Mouse (Mus musculus): ENCODE results near the gene Fstl4. TPM values are rescaled to one million over a fixed set of nuclear protein-coding genes. Genes with fewer than 3 reads are reported as not detected.
"Not testable (repeated sequence)": the region's sequence is repeated elsewhere in the genome, so short reads cannot be mapped to it uniquely, and the experiment has no call there.

The Fstl4 gene
- total RNA-seq, 1 experiment, result 0.09 TPM

DNA sequence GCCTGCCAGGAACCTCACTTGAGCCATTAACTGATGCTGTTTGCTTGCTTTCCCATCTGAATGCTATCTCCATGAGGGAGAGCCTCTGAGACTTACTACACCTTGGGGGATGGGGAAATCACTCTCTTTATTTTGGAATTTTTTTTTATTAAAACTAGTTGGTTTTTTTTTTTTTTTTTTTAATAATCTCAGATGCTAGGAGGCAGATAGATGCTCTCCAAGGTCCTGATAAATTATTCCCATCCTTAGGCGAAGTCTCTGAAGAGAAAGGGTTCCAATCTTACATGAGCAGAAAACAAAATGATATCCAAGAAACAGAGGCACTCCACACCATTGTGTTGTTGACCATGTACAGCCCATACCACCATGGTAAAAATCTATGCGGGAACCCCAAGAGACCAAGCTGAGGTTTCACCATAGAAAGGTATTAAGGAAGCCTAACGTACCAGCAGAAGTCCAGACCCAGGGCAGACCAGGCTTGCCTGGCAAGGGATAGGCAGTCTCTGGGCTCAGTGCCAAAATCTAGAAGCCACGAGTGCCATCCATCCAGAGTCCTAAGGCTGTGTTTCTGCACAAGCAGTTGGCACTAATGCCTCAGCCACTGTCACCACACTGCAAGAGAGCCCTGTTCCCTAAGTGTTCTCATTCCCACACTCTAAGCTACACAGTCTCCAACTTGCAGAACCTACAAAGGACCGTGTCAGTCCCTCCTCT lies 423.1 kb downstream of the Fstl4 start:
- no peak overlapping the region for H3K4me3 ChIP-seq (ENCODE audit: insufficient read depth in 1 of 2, low read depth in 1 of 2, low read length in 2 of 2, poor library complexity in 1 of 2, severe bottlenecking in 1 of 2)
- no peaks in the 10 kb centered on the region for H3K4me1 ChIP-seq (ENCODE audit: control insufficient read depth in 2 of 2, insufficient read depth in 2 of 2, low read length in 2 of 2, poor library complexity in 1 of 2)
- no peaks in the 10 kb centered on the region for H3K36me3 ChIP-seq (ENCODE audit: control insufficient read depth, insufficient read depth, low read length, poor library complexity, severe bottlenecking)
- no peak overlapping the region for H3K9ac ChIP-seq (ENCODE audit: insufficient read depth, low read depth, low read length, poor library complexity, severe bottlenecking)
- H3K27ac ChIP-seq (ENCODE audit: insufficient read depth, low read depth, low read length, poor library complexity, severe bottlenecking), result no peak overlapping the region
- no peak for DNase-seq (ENCODE audit: low read depth, low spot score)
- no peaks in the 10 kb centered on the region for H3K9me3 ChIP-seq (ENCODE audit: control insufficient read depth, insufficient read depth, low read depth, low read length)
- in situ Hi-C loops (cut with MboI; ENCODE audit: low sequenced_read_pairs in 2 of 2, unreplicated experiment in 2 of 2), result no loop called here
- TF ChIP-seq CHD2 (IDR thresholded peaks at IDR 0.05; ENCODE audit: low read depth, low read length), result no peak
- TF ChIP-seq HCFC1 (IDR thresholded peaks at IDR 0.05; ENCODE audit: borderline replicate concordance, insufficient read depth, low read length), result no peak
- TF ChIP-seq MAFK (IDR thresholded peaks at IDR 0.05; ENCODE audit: insufficient read depth, low read depth, low read length), result no peak
- no peak for TF ChIP-seq ZC3H11A (IDR thresholded peaks at IDR 0.05; ENCODE audit: borderline replicate concordance, low read depth, low read length)
- peak; percentile 90 for TF ChIP-seq ZNF384 (IDR thresholded peaks at IDR 0.05; ENCODE audit: low read depth, low read length)

DNA sequence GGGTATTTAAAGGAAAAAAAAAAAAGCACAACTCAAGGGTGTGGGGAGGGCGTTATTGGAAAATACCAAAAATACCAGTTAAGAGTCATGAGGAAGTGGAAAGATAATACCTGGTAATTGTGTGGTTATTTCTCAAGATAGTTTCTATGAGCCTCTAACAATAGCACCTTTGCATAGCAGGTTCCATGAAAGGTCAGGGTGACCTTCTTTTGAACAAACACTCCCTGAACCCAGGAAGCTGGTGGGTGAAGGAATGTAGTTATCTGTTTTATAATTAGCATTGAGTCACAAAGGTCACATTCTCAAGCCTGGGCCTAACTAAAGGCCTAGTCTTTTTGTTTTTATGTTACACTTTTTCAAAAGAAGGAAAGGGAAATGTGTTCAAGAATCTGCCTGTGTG lies 432.1 kb downstream of the Fstl4 start:
- H3K36me3 ChIP-seq (ENCODE audit: control insufficient read depth, insufficient read depth, low read length, poor library complexity, severe bottlenecking); in situ Hi-C loops (cut with MboI; ENCODE audit: low sequenced_read_pairs in 2 of 2, unreplicated experiment in 2 of 2); DNase-seq (ENCODE audit: low read depth, low spot score); H3K9ac ChIP-seq (ENCODE audit: insufficient read depth, low read depth, low read length, poor library complexity, severe bottlenecking); H3K4me3 ChIP-seq (ENCODE audit: insufficient read depth in 1 of 2, low read depth in 1 of 2, low read length in 2 of 2, poor library complexity in 1 of 2, severe bottlenecking in 1 of 2); H3K27ac ChIP-seq (ENCODE audit: insufficient read depth, low read depth, low read length, poor library complexity, severe bottlenecking); H3K9me3 ChIP-seq (ENCODE audit: control insufficient read depth, insufficient read depth, low read depth, low read length); H3K4me1 ChIP-seq (ENCODE audit: control insufficient read depth in 2 of 2, insufficient read depth in 2 of 2, low read length in 2 of 2, poor library complexity in 1 of 2): not testable (repeated sequence)

DNA sequence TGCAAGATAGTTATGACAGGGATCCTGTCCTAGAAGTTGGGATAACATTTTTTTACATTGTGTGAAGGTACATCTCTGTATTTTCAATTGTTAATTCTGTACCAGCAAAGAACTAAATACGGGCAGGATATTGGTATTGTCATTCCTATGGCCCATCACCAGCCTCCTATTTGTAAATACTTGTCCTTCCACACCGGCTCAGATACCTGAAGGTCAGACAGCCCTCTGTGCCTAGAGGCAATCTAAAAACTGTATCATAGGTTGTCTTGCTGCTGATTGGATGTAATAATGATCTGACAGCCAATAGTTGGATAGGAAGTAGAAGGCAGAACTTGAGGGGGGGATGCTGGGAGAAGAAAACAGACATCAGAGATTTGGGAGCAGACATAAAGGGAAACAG lies 432.7 kb downstream of the Fstl4 start:
- Histone ChIP-seq H3K27ac (ENCODE audit: insufficient read depth, low read depth, low read length, poor library complexity, severe bottlenecking) (no peak overlapping the region), H3K4me1 (ENCODE audit: control insufficient read depth in 2 of 2, insufficient read depth in 2 of 2, low read length in 2 of 2, poor library complexity in 1 of 2) (no peaks in the 10 kb centered on the region), H3K4me3 (ENCODE audit: insufficient read depth in 1 of 2, low read depth in 1 of 2, low read length in 2 of 2, poor library complexity in 1 of 2, severe bottlenecking in 1 of 2) (no peak overlapping the region), H3K9me3 (ENCODE audit: control insufficient read depth, insufficient read depth, low read depth, low read length) (peaks cover 3% of the 10 kb centered on the region; the same call in 1 of the 2 replicates), H3K9ac (ENCODE audit: insufficient read depth, low read depth, low read length, poor library complexity, severe bottlenecking) (no peak overlapping the region), H3K36me3 (ENCODE audit: control insufficient read depth, insufficient read depth, low read length, poor library complexity, severe bottlenecking) (no peaks in the 10 kb centered on the region)
- in situ Hi-C loops (cut with MboI; ENCODE audit: low sequenced_read_pairs in 2 of 2, unreplicated experiment in 2 of 2), result no loop called here
- DNase-seq (ENCODE audit: low read depth, low spot score), result no peak
- TF ChIP-seq CHD2 (IDR thresholded peaks at IDR 0.05; ENCODE audit: low read depth, low read length) (no peak), HCFC1 (IDR thresholded peaks at IDR 0.05; ENCODE audit: borderline replicate concordance, insufficient read depth, low read length) (no peak), ZC3H11A (IDR thresholded peaks at IDR 0.05; ENCODE audit: borderline replicate concordance, low read depth, low read length) (no peak), ZNF384 (IDR thresholded peaks at IDR 0.05; ENCODE audit: low read depth, low read length) (no peak), MAFK (IDR thresholded peaks at IDR 0.05; ENCODE audit: insufficient read depth, low read depth, low read length) (no peak)

- in situ Hi-C loops (cut with MboI; ENCODE audit: low sequenced_read_pairs in 2 of 2, unreplicated experiment in 2 of 2), result no loop called here
- H3K27ac ChIP-seq (ENCODE audit: insufficient read depth, low read depth, low read length, poor library complexity, severe bottlenecking), result peak overlapping the region; percentile 85
- peak; percentile 54; the same call in 1 of the 2 replicates for TF ChIP-seq CHD2 (IDR thresholded peaks at IDR 0.05; ENCODE audit: low read depth, low read length)
- TF ChIP-seq MAFK (IDR thresholded peaks at IDR 0.05; ENCODE audit: insufficient read depth, low read depth, low read length), result no peak
- TF ChIP-seq ZNF384 (IDR thresholded peaks at IDR 0.05; ENCODE audit: low read depth, low read length), result no peak
- TF ChIP-seq HCFC1 (IDR thresholded peaks at IDR 0.05; ENCODE audit: borderline replicate concordance, insufficient read depth, low read length), result no peak
- TF ChIP-seq ZC3H11A (IDR thresholded peaks at IDR 0.05; ENCODE audit: borderline replicate concordance, low read depth, low read length), result no peak
- no peaks in the 10 kb centered on the region for H3K9me3 ChIP-seq (ENCODE audit: control insufficient read depth, insufficient read depth, low read depth, low read length)
- DNase-seq (ENCODE audit: low read depth, low spot score), result peak; percentile 57
- H3K9ac ChIP-seq (ENCODE audit: insufficient read depth, low read depth, low read length, poor library complexity, severe bottlenecking), result no peak overlapping the region
- H3K4me3 ChIP-seq (ENCODE audit: insufficient read depth in 1 of 2, low read depth in 1 of 2, low read length in 2 of 2, poor library complexity in 1 of 2, severe bottlenecking in 1 of 2), result no peak overlapping the region
- no peaks in the 10 kb centered on the region for H3K36me3 ChIP-seq (ENCODE audit: control insufficient read depth, insufficient read depth, low read length, poor library complexity, severe bottlenecking)
- peaks cover 1 to 6% of the 10 kb centered on the region in 2 experiments; a peak in 3 of 4 replicates for H3K4me1 ChIP-seq (ENCODE audit: control insufficient read depth in 2 of 2, insufficient read depth in 2 of 2, low read length in 2 of 2, poor library complexity in 1 of 2)
These were observed 438.2 kb downstream of the Fstl4 start for GRCm38 (mm10) chr11:53202459-53203250.

Data from ES-E14 (cell line).